Mouse (Mus musculus): ENCODE measurements at regions not wholly inside any gene's neighbourhood (a gene's known extent, or its start where the extent isn't known, plus 50 kb on each side); places are given as distances from the start of the nearest gene placed in this dataset.

DNA sequence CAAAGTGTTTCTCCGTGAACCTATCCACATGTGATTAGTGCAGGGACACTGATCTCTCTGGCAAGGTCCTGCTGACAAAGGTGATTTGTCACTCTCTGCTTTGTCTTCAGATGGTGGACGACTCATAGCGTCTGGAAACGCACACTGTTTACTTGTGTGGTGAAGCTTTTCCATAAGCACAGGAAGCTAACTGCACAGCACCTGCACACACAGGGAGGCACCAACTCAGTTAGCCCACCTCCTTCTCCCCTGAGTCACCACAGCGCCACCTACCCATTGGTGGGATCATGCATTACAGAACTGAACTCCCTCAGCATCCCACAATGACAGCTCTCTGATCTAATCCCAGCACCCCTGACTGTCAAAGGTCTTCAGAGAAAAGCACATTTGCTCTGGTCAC is 141.9 kb upstream of the Klf14 start:
- TF ChIP-seq POLR2A (IDR thresholded peaks at IDR 0.05; ENCODE audit: control insufficient read depth, extremely low read depth, insufficient read depth, low read length, poor library complexity), result no peak
- TF ChIP-seq CTCF (IDR thresholded peaks at IDR 0.05; ENCODE audit: borderline replicate concordance, control insufficient read depth, extremely low read depth, insufficient read depth, low read length, poor library complexity), result no peak

Data from thymus, adult 2 months (tissue).